Mouse (Mus musculus) limb, embryonic 10.5 days (tissue): ENCODE measurements around the gene Tnnc2. TPM values are rescaled to one million over a fixed set of nuclear protein-coding genes. Genes with fewer than 3 reads are reported as not detected.

Experiments
- DNase-seq: peaks from one replicate; pipeline ENCODE4 v3.0.0-alpha.2; 2017; ENCODE audit warnings: low spot score
- H3K27ac ChIP-seq: fragments of 300-500 bp; sonication (generic); 2 replicates; pipeline ENCODE4 v1.5.1; 2016; ENCODE audit warnings: mild to moderate bottlenecking
- H3K27me3 ChIP-seq: fragments of 300-500 bp; sonication (generic); 2 replicates; pipeline ENCODE4 v1.6.1; 2016; ENCODE audit warnings: low read depth, mild to moderate bottlenecking; ENCODE audit not compliant: poor library complexity, severe bottlenecking
- H3K36me3 ChIP-seq: fragments of 300-500 bp; sonication (generic); 2 replicates; pipeline ENCODE4 v1.6.1; 2016; ENCODE audit warnings: mild to moderate bottlenecking, moderate library complexity
- H3K4me1 ChIP-seq: fragments of 300-500 bp; sonication (generic); 2 replicates; pipeline ENCODE4 v1.6.1; 2016
- H3K4me3 ChIP-seq: fragments of 300-500 bp; sonication (generic); 2 replicates; pipeline ENCODE4 v1.5.1; 2016; ENCODE audit warnings: mild to moderate bottlenecking, moderate library complexity
- H3K9me3 ChIP-seq: fragments of 300-500 bp; sonication (generic); replicated peaks from 2 replicates; pipeline ENCODE4 v1.6.1; 2016; ENCODE audit warnings: mild to moderate bottlenecking
- WGBS: fragments of 180-500 bp; shearing (Covaris S2); methylation state at CpG from one replicate; pipeline ENCODE4 v1.1.7; 2016; 5-methylcytosine and 5-hydroxymethylcytosine counted together
- polyA plus RNA-seq: library from polyadenylated mRNA; unstranded; fragments of >200 nt; fragmentation: Nextera tagmentation; extraction: Ambion mirVana; gene quantifications from 2 replicates; pipeline ENCODE4 v1.2.1, GENCODE M21; 2016

The Tnnc2 gene
- polyA plus RNA-seq, 1 experiment from 2014 or later: 1.3 TPM

DNA sequence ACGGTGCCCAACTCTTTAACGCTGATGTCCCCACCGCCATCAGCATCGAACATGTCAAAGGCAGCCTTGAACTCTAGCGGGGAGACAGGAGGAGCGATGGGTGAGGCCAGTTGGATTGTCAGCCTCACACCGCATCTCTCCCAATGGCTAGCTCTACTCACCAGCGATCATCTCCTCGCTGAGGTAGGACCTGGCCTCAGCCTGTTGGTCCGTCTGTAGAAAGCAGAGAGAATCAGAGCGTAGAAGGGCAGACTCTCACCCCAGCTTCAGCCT lies 1.8 kb downstream of the Tnnc2 start:
- no peak overlapping the region for H3K4me3 ChIP-seq
- no peaks in the 10 kb centered on the region for H3K4me1 ChIP-seq
- no peaks in the 10 kb centered on the region for H3K9me3 ChIP-seq
- peaks cover 12% of the 10 kb centered on the region; the same call in 1 of the 2 replicates for H3K27me3 ChIP-seq
- no peak for DNase-seq
- no peak overlapping the region for H3K27ac ChIP-seq
- H3K36me3 ChIP-seq: peaks cover 9% of the 10 kb centered on the region
- 94% methylated on average over 11 of the region's 11 CpGs for WGBS

DNA sequence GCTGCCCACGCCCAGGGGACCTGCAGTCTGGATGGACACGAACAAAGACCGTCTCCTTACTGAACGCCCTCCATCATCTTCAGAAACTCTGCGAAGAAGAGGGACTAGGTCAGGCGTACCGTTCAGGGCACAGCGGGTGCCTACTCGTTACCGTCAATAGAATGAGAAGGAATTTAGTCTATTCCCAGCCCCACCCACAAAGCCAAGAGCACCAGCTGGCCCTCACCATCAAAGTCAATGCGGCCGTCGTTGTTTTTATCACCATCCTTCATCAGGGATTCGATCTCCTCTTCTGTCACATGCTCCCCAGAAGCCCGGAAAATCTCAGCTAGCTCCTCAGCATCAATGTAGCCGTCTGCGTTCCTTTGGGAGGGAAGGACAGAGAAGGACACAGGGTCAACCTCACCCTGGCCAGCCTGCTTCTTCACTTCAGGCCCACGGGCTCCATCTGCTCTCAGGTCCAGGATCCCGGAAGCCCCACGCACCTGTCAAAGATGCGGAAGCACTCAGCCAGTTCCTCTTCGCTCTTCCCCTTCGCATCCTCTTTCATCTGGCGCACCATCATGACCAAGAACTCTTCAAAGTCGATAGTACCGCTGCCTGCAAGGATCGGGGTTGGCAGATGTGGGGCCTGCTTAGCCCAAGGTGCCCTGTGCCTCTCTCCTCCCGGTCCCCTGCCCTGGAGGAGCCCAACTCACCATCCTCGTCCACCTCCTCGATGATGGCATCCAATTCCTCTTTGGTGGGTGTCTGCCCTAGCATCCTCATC lies 2.3 kb downstream of the Tnnc2 start:
- peaks cover 12% of the 10 kb centered on the region; the same call in 1 of the 2 replicates for H3K27me3 ChIP-seq
- H3K9me3 ChIP-seq: no peaks in the 10 kb centered on the region
- H3K36me3 ChIP-seq: peaks cover 14% of the 10 kb centered on the region
- DNase-seq: no peak
- no peak overlapping the region for H3K27ac ChIP-seq
- no peak overlapping the region for H3K4me3 ChIP-seq
- H3K4me1 ChIP-seq: 0 out of 2 replicates have a peak, but pooled peaks cover under 1% of the 10 kb centered on the region
- WGBS: 83% methylated on average over 30 of the region's 30 CpGs

DNA sequence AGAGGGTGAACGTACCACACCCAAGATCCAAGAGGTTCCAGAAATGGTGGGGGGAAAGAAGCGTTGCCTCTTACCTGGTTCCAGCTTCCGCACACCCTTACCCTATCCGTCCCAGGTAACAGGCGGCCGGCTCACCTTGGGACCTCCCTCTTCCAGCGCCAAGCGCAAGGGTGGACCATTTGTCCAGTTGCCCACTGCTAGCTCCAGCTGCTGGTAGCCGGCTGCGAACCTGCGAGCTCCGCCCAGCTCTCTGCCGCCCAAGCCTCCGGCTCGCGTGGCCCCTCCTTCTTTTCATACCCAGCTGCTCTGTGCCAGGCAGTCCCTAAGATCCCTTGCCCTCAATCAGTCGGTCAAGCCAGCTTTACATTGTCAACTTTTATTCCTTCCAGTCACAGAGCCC lies 3.0 kb downstream of the Tnnc2 start:
- Histone ChIP-seq H3K9me3 (no peaks in the 10 kb centered on the region), H3K4me3 (no peak overlapping the region), H3K27ac (no peak overlapping the region), H3K27me3 (peaks cover 12% of the 10 kb centered on the region; the same call in 1 of the 2 replicates), H3K36me3 (peaks cover 20% of the 10 kb centered on the region), H3K4me1 (peaks cover 6% of the 10 kb centered on the region)
- DNase-seq: no peak
- 64% methylated on average over 17 of the region's 17 CpGs for WGBS

DNA sequence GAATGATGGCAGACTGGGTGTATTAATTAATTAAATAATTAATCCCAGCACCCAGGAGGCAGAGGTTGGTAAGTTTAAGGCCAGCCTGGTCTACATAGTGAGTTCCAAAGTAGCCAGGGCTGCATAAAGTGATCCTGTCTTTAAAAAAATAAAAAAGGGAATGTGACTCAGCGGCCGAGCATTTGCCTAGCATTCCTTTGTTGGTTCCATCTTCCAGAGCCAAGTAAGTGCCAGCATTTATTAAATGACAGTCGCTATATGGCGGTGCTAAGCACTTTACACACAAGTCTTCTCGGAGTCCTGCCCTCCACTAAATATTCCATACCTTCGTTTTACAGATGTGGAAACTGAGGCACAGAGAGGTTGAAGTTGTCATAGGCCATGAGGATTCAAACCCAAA lies 3.6 kb downstream of the Tnnc2 start:
- no peak for DNase-seq
- Histone ChIP-seq H3K27ac (no peak overlapping the region), H3K27me3 (peaks cover 12% of the 10 kb centered on the region; the same call in 1 of the 2 replicates), H3K4me3 (no peak overlapping the region), H3K9me3 (no peaks in the 10 kb centered on the region), H3K4me1 (peaks cover 13% of the 10 kb centered on the region), H3K36me3 (peaks cover 27% of the 10 kb centered on the region)
- WGBS: 89% methylated on average over 6 of the region's 6 CpGs

DNA sequence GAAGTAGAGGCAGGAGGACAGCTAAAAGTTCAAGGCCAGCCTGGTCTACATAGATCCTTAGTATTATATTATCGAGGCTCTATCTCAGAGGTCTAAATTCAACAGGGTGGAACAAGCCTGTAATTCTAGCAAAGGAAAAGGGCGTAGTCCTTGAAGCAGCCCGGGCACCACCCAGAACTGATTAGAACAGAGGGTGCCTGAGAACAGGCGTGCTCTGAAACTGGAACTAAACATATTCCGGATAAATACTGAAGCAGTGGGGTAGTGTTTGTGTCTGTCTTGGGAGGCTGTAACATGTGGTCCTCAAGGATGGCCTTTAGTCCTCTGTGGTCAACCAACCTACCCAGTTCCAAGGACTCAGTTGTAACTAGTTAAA lies 5.8 kb downstream of the Tnnc2 start:
- Histone ChIP-seq H3K9me3 (no peaks in the 10 kb centered on the region), H3K4me1 (peaks cover 23% of the 10 kb centered on the region), H3K4me3 (no peak overlapping the region), H3K27me3 (peaks cover 12% of the 10 kb centered on the region; the same call in 1 of the 2 replicates), H3K27ac (no peak overlapping the region), H3K36me3 (peaks cover 34% of the 10 kb centered on the region)
- 91% methylated on average over 5 of the region's 5 CpGs for WGBS
- DNase-seq: no peak

DNA sequence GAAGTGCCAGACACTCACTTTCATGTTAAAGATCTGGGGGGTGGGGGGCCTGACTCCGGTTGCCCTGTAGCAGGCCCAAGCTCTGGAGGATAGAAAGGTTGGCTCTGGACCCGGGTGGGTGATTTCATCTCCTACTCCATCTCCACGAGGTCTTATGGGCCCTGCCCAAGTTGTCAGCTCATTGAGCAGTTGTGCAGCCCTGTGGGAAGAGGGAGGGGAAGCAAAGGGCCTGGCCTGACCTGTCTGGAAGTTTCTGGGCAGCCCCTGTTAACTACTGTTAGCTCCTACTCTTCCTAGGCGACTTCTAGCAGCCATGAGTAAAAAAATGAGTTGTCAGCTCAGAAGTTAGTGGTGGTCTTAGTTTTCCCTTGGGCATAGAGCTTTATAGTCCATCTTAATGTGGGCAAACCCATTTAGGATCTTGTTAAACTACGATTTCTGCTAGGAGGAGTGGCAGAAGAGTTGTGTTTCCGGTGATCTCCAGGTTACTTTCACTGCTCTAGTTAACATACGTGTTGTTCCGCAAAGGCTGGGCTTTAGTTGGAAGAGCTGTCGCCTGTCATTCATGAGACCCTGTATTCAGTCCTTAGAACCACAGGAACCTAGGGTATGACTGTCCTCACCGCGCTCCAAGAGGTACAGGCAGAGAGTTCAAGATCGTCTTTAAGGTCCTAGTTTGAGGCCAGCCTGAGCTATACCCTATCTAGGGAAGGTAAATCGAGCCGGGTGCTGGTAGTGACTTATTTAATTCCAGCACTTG lies 6.4 kb downstream of the Tnnc2 start:
- no peak overlapping the region for H3K27ac ChIP-seq
- H3K4me1 ChIP-seq: peaks cover 23% of the 10 kb centered on the region
- no peak overlapping the region for H3K4me3 ChIP-seq
- peaks cover 12% of the 10 kb centered on the region; the same call in 1 of the 2 replicates for H3K27me3 ChIP-seq
- H3K9me3 ChIP-seq: no peaks in the 10 kb centered on the region
- WGBS: 76% methylated on average over 14 of the region's 14 CpGs
- DNase-seq: no peak
- H3K36me3 ChIP-seq: peaks cover 35% of the 10 kb centered on the region

DNA sequence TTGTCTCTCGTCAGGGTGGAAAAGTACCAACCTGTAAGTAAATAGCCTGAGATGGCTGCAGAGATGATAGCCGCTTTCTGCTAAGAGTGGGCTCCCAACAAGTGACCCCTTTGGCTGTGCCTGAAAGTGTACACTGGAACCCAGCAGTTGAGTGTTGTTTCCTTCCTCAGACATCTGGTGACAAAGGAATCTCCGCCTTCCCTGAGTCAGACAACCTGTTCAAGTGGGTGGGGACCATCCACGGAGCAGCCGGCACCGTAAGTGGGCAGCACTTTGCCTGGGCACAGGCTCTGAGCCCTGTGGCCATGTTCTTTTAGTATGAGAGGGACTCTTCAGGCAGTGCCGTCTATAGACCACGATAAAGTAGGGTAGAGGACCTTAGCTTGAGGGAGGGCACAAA lies 8.6 kb downstream of the Tnnc2 start:
- H3K9me3 ChIP-seq: no peaks in the 10 kb centered on the region
- H3K36me3 ChIP-seq: peaks cover 57% of the 10 kb centered on the region
- WGBS: 88% methylated on average over 8 of the region's 8 CpGs
- peak overlapping the region; percentile 98; the same call in 1 of the 2 replicates for H3K27ac ChIP-seq
- H3K27me3 ChIP-seq: no peaks in the 10 kb centered on the region
- H3K4me1 ChIP-seq: peaks cover 23% of the 10 kb centered on the region
- peak overlapping the region; percentile 99 for H3K4me3 ChIP-seq
- DNase-seq: no peak

DNA sequence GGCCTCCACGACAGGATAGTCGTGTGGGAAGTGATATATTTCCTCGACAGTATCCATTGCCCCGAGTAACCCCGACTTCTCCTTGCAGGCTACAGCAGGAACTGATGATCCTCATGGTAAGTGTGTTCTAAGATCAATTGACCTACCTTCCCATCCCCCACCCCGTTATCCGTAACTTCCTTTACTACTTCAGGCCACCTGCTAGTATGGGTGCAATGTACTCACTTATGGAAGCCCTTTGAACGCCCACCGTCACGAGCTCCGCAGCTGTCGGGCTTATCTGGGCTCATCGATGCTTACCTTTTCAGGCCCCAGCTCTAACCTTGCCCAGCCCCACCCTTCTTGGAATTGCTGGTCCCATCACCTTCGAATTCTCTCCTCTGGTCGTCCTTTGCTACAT lies 9.5 kb downstream of the Tnnc2 start:
- DNase-seq: peak; percentile 36
- peak overlapping the region; percentile 99 for H3K4me3 ChIP-seq
- no peaks in the 10 kb centered on the region for H3K9me3 ChIP-seq
- peaks cover 66% of the 10 kb centered on the region for H3K36me3 ChIP-seq
- 3% methylated on average over 15 of the region's 15 CpGs for WGBS
- H3K4me1 ChIP-seq: peaks cover 23% of the 10 kb centered on the region
- H3K27ac ChIP-seq: peak overlapping the region; percentile 98
- H3K27me3 ChIP-seq: no peaks in the 10 kb centered on the region

DNA sequence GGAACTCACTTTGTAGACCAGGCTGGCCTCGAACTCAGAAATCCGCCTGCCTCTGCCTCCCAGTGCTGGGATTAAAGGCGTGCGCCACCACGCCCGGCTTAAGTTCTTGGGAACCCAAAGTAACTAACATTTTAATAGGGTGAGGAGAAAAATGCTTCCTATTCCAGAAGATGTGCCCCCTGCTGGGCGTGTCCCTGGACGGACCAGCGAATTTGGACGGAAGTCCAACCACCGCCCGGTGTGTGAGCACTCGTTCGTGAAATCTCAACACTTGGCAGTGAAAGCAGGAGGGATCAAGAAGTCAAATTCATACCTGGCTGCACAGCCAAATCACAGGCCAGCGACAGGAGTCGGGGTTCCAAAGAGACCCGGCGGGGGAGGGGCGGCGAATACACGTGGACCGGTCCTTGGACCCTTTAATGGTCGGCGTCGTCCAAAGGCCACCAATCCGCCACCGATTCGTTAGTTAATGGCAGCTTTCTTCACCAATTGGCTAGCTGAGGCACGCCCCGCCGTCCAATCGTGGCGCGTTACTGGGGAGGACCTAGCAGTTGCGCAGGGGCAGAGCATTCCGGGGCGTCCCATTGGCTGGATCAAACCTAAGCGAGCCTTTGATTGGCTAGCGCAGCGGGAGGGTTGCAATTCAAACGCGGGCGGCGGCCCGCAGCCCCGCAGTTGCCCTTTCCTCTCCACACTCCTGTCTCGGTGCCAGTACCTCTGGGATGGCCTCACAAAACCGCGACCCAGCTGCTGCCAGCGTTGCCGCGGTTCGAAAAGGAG lies 10.3 kb downstream of the Tnnc2 start, which contains the start of gene Ube2c:
Gene Ube2c (plus strand): TSS at position 641 of the 780 bp plus-strand sequence.
- H3K36me3 ChIP-seq: peaks cover 74% of the 10 kb centered on the region

DNA sequence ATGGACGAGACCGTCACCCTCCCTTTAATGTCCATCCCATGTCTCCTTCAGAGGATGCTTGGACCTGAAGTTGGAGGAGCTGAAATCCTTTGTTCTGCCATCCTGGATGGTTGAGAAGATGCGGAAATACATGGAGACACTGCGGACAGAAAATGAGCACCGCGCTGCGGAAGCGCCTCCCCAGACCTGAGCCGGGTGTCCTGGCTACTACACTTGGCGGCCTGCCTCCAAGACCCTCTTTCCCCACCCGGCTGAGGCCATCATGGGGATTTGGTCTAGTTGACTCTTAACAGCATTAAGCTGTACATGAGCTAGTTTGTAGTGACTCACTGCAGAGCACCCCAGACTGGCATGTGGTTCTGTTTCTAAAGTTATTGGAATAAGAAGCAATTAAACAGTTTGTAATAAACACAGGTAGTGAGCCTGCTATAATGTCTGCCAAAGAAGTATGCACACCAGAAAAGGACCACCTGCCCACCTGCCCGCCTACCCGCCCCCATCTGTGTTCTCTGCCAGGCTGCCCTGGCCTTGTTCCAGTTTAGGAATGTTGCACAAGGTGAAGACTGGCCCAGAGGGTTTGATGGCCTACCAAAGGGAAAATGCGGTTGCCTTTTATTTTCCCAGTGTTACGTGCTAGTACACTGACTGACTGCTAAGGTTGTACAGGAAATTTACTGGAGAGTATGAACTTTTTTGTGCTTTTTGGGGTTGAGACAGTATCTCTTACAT lies 11.8 kb downstream of the Tnnc2 start:
- Histone ChIP-seq H3K27me3 (no peaks in the 10 kb centered on the region), H3K9me3 (no peaks in the 10 kb centered on the region), H3K4me1 (peaks cover 23% of the 10 kb centered on the region), H3K36me3 (peaks cover 75% of the 10 kb centered on the region), H3K4me3 (no peak overlapping the region), H3K27ac (no peak overlapping the region)
- 96% methylated on average over 15 of the region's 15 CpGs for WGBS
- no peak for DNase-seq

More for the DNA sequence above, 10.3 kb downstream of the Tnnc2 start, which contains the start of gene Ube2c:
- Histone ChIP-seq H3K4me3 (peak within 1 kb of the TSS; percentile 99), H3K27ac (peak within 1 kb of the TSS; percentile 98), H3K9me3 (no peaks in the 10 kb centered on the region), H3K4me1 (peaks cover 23% of the 10 kb centered on the region), H3K27me3 (no peaks in the 10 kb centered on the region)
- peak; percentile 95 for DNase-seq
- WGBS: 3% methylated on average over 53 of the region's 53 CpGs

DNA sequence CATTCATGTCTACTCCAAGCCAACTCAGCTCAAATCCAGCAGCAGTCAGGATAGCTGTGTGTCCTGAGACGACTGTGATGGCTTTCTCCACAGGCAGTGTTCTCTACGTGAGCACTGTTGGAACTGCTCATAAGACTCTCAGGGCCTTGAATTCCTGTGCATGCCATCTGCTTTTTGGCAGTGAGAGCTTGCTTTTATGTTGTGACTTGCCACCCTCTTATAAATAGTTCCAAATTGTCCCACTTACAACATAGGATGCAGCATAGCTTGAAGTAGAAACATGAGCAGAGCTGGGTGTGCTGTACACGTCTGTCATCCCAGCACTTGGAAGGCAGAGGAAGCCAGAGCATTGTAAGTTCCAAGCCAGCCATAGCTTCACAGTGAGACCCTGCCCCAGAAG lies 13.9 kb downstream of the Tnnc2 start:
- Histone ChIP-seq H3K9me3 (no peaks in the 10 kb centered on the region), H3K27me3 (no peaks in the 10 kb centered on the region), H3K4me3 (no peak overlapping the region), H3K4me1 (peaks cover 7% of the 10 kb centered on the region), H3K36me3 (peaks cover 75% of the 10 kb centered on the region), H3K27ac (no peak overlapping the region)
- WGBS: 84% methylated on average over 3 of the region's 3 CpGs
- DNase-seq: no peak

DNA sequence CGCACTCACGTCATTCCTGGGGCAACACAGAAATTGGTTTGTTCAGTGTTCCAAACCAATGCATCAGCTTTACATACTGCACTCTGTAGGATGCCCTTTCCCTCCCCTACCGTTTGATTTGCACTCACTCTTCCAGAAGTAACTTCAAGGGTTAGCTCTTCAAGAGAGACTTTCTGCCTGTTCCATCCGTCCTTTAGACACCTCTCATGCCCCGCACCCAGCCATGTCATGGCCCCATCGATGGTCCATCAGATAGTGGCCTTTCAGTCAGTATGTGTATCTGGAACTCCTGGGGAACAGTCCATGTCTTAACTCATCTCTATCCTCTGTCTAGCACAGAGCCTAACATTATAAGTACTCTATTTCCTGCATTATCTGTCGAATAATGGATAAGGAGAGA lies 17.2 kb downstream of the Tnnc2 start:
- no peaks in the 10 kb centered on the region for H3K4me1 ChIP-seq
- H3K4me3 ChIP-seq: no peak overlapping the region
- no peak overlapping the region for H3K27ac ChIP-seq
- H3K9me3 ChIP-seq: no peaks in the 10 kb centered on the region
- H3K36me3 ChIP-seq: peaks cover 94% of the 10 kb centered on the region
- DNase-seq: no peak
- 94% methylated on average over 7 of the region's 7 CpGs for WGBS
- no peaks in the 10 kb centered on the region for H3K27me3 ChIP-seq
